Mouse (Mus musculus): ENCODE results near the gene Surf6.

GRCm38 (mm10) chr2:26902467-26903220 is at the start of gene Surf6:
- TF ChIP-seq POLR2A (IDR thresholded peaks at IDR 0.05; ENCODE audit: low read depth, low read length) = peak; percentile 32
- TF ChIP-seq CTCF (conservative IDR thresholded peaks at IDR 0.05; ENCODE audit: insufficient read depth, insufficient read length, low read depth, low read length) = 0 out of 2 replicates have a peak, but pooled peaks have one; percentile 0

All from kidney, adult 2 months (tissue).